20 mouse cellular contexts compared by ENCODE assay signal in genomic region chr3:132894086-132894485, GRCm38 (mm10). TPM values are rescaled to one million over a fixed set of nuclear protein-coding genes. Genes with fewer than 3 reads are reported as not detected.
"Had no signal": no experiment of that assay in that cellular context is flagged by ENCODE, and none has a peak within 500 bp of the region (broad histone marks: within the 10 kb centered on the region; RNA-seq: fewer than 3 reads in every experiment).

No protein-coding gene starts in this region.

- H3K4me3 ChIP-seq: limb, embryonic 12.5 days; limb, embryonic 15.5 days; midbrain, embryonic 13.5 days had no signal

- H3K36me3 ChIP-seq: limb, embryonic 12.5 days; limb, embryonic 15.5 days; midbrain, embryonic 13.5 days had no signal

- DNase-seq: kidney, postnatal 14 days; kidney, postnatal 4 days; left cerebral cortex, postnatal 4 days; liver, postnatal 0 days; lung, embryonic 14.5 days; right cerebral cortex, adult 18-20 months; right cerebral cortex, postnatal 14 days; right cerebral cortex, postnatal 4 days; thymus, adult 2 months; thymus, postnatal 14 days; thymus, postnatal 4 days had no signal

- H3K27me3 ChIP-seq: limb, embryonic 12.5 days; limb, embryonic 15.5 days; midbrain, embryonic 13.5 days had no signal

- H3K9me3 ChIP-seq: limb, embryonic 12.5 days; limb, embryonic 15.5 days; midbrain, embryonic 13.5 days had no signal

- H3K4me2 ChIP-seq: limb, embryonic 12.5 days; limb, embryonic 15.5 days; liver, embryonic 11.5 days; lung, embryonic 14.5 days; midbrain, embryonic 13.5 days had no signal

- H3K27ac ChIP-seq: limb, embryonic 12.5 days; limb, embryonic 15.5 days; liver, embryonic 14.5 days; macrophage; midbrain, embryonic 13.5 days; stomach, postnatal 0 days had no signal

- H3K4me1 ChIP-seq: limb, embryonic 12.5 days; limb, embryonic 15.5 days; midbrain, embryonic 13.5 days had no signal

- H3K9ac ChIP-seq: limb, embryonic 12.5 days; limb, embryonic 15.5 days; liver, embryonic 14.5 days; liver, postnatal 0 days; lung, embryonic 14.5 days; midbrain, embryonic 13.5 days had no signal

- ATAC-seq: liver, postnatal 0 days; lung, postnatal 0 days; midbrain, embryonic 13.5 days had no signal

RNA-seq across cellular contexts. Expression of gene Npnt, which starts 56.0 kb away (rescaled TPM):
- total RNA-seq: megakaryocyte, adult 5-6 weeks had no signal
- polyA plus RNA-seq: macrophage had no signal
